Mouse (Mus musculus) forebrain, embryonic 12.5 days (tissue): ENCODE results near the gene Cacnb1. TPM values are rescaled to one million over a fixed set of nuclear protein-coding genes. Genes with fewer than 3 reads are reported as not detected.

Experiments used
- ATAC-seq: fragments of 200-750 bp; cut with Nextera tagmentation; 2 replicates; pipeline ENCODE4 v1.8.0; 2017; ENCODE audit warnings: moderate TSS enrichment; ENCODE audit not compliant: low FRiP score
- H3K27ac ChIP-seq: fragments of 300-500 bp; sonication (generic); 2 replicates; pipeline ENCODE4 v1.5.1; 2016; ENCODE audit warnings: mild to moderate bottlenecking
- H3K27me3 ChIP-seq: fragments of 300-500 bp; sonication (generic); 2 replicates; pipeline ENCODE4 v1.6.1; 2016; ENCODE audit warnings: mild to moderate bottlenecking
- H3K36me3 ChIP-seq: fragments of 300-500 bp; sonication (generic); replicated peaks from 2 replicates; pipeline ENCODE4 v1.6.1; 2016; ENCODE audit warnings: mild to moderate bottlenecking
- H3K4me1 ChIP-seq: fragments of 300-500 bp; sonication (generic); 2 replicates; pipeline ENCODE4 v1.6.1; 2016
- H3K4me2 ChIP-seq: fragments of 300-500 bp; sonication (generic); 2 replicates; pipeline ENCODE4 v1.6.1; 2016; ENCODE audit warnings: mild to moderate bottlenecking, moderate library complexity
- H3K4me3 ChIP-seq: fragments of 300-500 bp; sonication (generic); replicated peaks from 2 replicates; pipeline ENCODE4 v1.5.1; 2016; ENCODE audit warnings: mild to moderate bottlenecking
- H3K9ac ChIP-seq: fragments of 300-500 bp; sonication (generic); 2 replicates; pipeline ENCODE4 v1.6.1; 2016; ENCODE audit warnings: mild to moderate bottlenecking
- H3K9me3 ChIP-seq: fragments of 300-500 bp; sonication (generic); 2 replicates; pipeline ENCODE4 v1.6.1; 2016
- WGBS: fragments of 180-500 bp; shearing (Covaris S2); methylation state at CpG from one replicate; pipeline ENCODE4 v1.1.7; 2016; 5-methylcytosine and 5-hydroxymethylcytosine counted together
- polyA plus RNA-seq: library from polyadenylated mRNA; unstranded; fragments of >200 nt; fragmentation: Nextera tagmentation; extraction: Ambion mirVana; gene quantifications from 2 replicates; pipeline ENCODE4 v1.2.1, GENCODE M21; 2016

Gene Cacnb1
- polyA plus RNA-seq, 1 experiment from 2014 or later: 22.5 TPM

GRCm38 (mm10) chr11:97978392-97978791 lies 44.4 kb downstream of the Cacnb1 start:
- no peak overlapping the region for H3K9ac ChIP-seq
- 90% methylated on average over 13 of the region's 13 CpGs for WGBS
- ATAC-seq: no peak
- no peak overlapping the region for H3K4me3 ChIP-seq
- H3K27me3 ChIP-seq: 0 out of 2 replicates have a peak, but pooled peaks cover 3% of the 10 kb centered on the region
- H3K27ac ChIP-seq: no peak overlapping the region
- no peaks in the 10 kb centered on the region for H3K9me3 ChIP-seq
- H3K4me1 ChIP-seq: no peaks in the 10 kb centered on the region
- no peak overlapping the region for H3K4me2 ChIP-seq
- no peaks in the 10 kb centered on the region for H3K36me3 ChIP-seq

- H3K27me3 ChIP-seq: no peaks in the 10 kb centered on the region
- ATAC-seq: no peak
- no peaks in the 10 kb centered on the region for H3K36me3 ChIP-seq
- WGBS: 80% methylated on average over 5 of the region's 5 CpGs
- H3K4me3 ChIP-seq: no peak overlapping the region
- H3K9me3 ChIP-seq: no peaks in the 10 kb centered on the region
- H3K9ac ChIP-seq: no peak overlapping the region
- no peaks in the 10 kb centered on the region for H3K4me1 ChIP-seq
- no peak overlapping the region for H3K4me2 ChIP-seq
- H3K27ac ChIP-seq: no peak overlapping the region
Observed at GRCm38 (mm10) chr11:97977797-97978196, 45.0 kb downstream of the Cacnb1 start.

GRCm38 (mm10) chr11:97974746-97975145 lies 48.1 kb downstream of the Cacnb1 start:
- Histone ChIP-seq H3K27me3 (no peaks in the 10 kb centered on the region), H3K36me3 (no peaks in the 10 kb centered on the region), H3K4me1 (no peaks in the 10 kb centered on the region), H3K4me2 (no peak overlapping the region), H3K9ac (no peak overlapping the region), H3K4me3 (no peak overlapping the region), H3K27ac (no peak overlapping the region), H3K9me3 (no peaks in the 10 kb centered on the region)
- ATAC-seq: no peak
- 87% methylated on average over 5 of the region's 5 CpGs for WGBS

- H3K4me1 ChIP-seq: no peaks in the 10 kb centered on the region
- H3K27me3 ChIP-seq: peaks cover 4% of the 10 kb centered on the region; the same call in 1 of the 2 replicates
- H3K36me3 ChIP-seq: no peaks in the 10 kb centered on the region
- H3K9ac ChIP-seq: no peak overlapping the region
- no peaks in the 10 kb centered on the region for H3K9me3 ChIP-seq
- 91% methylated on average over 5 of the region's 5 CpGs for WGBS
- H3K4me3 ChIP-seq: no peak overlapping the region
- no peak overlapping the region for H3K27ac ChIP-seq
- no peak for ATAC-seq
- H3K4me2 ChIP-seq: no peak overlapping the region
Observed at GRCm38 (mm10) chr11:97974141-97974540, 48.7 kb downstream of the Cacnb1 start.

GRCm38 (mm10) chr11:97972434-97972833 lies 50.4 kb downstream of the Cacnb1 start:
- Histone ChIP-seq H3K27me3 (peaks cover 4% of the 10 kb centered on the region; the same call in 1 of the 2 replicates), H3K4me1 (no peaks in the 10 kb centered on the region), H3K9me3 (no peaks in the 10 kb centered on the region), H3K4me3 (no peak overlapping the region), H3K36me3 (no peaks in the 10 kb centered on the region), H3K4me2 (no peak overlapping the region), H3K9ac (no peak overlapping the region), H3K27ac (no peak overlapping the region)
- no peak for ATAC-seq
- 68% methylated on average over 2 of the region's 2 CpGs for WGBS

GRCm38 (mm10) chr11:97971232-97971631 lies 51.6 kb downstream of the Cacnb1 start:
- WGBS: 49% methylated on average over 7 of the region's 7 CpGs
- ATAC-seq: no peak
- Histone ChIP-seq H3K9me3 (no peaks in the 10 kb centered on the region), H3K27me3 (peaks cover 4% of the 10 kb centered on the region; the same call in 1 of the 2 replicates), H3K27ac (no peak overlapping the region), H3K4me1 (peaks cover 9% of the 10 kb centered on the region; the same call in 1 of the 2 replicates), H3K4me2 (no peak overlapping the region), H3K36me3 (no peaks in the 10 kb centered on the region), H3K9ac (no peak overlapping the region), H3K4me3 (no peak overlapping the region)

- no peak for ATAC-seq
- Histone ChIP-seq H3K27ac (no peak overlapping the region), H3K27me3 (peaks cover 4% of the 10 kb centered on the region; the same call in 1 of the 2 replicates), H3K9ac (no peak overlapping the region), H3K4me1 (peaks cover 9% of the 10 kb centered on the region; the same call in 1 of the 2 replicates), H3K36me3 (no peaks in the 10 kb centered on the region), H3K4me3 (no peak overlapping the region), H3K9me3 (no peaks in the 10 kb centered on the region), H3K4me2 (no peak overlapping the region)
- 92% methylated on average over 7 of the region's 7 CpGs for WGBS
Observed at GRCm38 (mm10) chr11:97970771-97971170, 52.1 kb downstream of the Cacnb1 start.

- no peak for ATAC-seq
Observed at GRCm38 (mm10) chr11:97968385-97968784, 54.4 kb downstream of the Cacnb1 start.

GRCm38 (mm10) chr11:97967114-97967513 lies 55.7 kb downstream of the Cacnb1 start:
- peaks cover 9% of the 10 kb centered on the region; the same call in 1 of the 2 replicates for H3K4me1 ChIP-seq
- peak overlapping the region; percentile 11; the same call in 1 of the 2 replicates for H3K27ac ChIP-seq
- no peak overlapping the region for H3K4me3 ChIP-seq
- ATAC-seq: no peak
- WGBS: 47% methylated on average over 2 of the region's 2 CpGs
- H3K27me3 ChIP-seq: peaks cover 4% of the 10 kb centered on the region; the same call in 1 of the 2 replicates
- H3K4me2 ChIP-seq: no peak overlapping the region
- H3K36me3 ChIP-seq: no peaks in the 10 kb centered on the region
- no peaks in the 10 kb centered on the region for H3K9me3 ChIP-seq
- H3K9ac ChIP-seq: no peak overlapping the region

More at GRCm38 (mm10) chr11:97968385-97968784, 54.4 kb downstream of the Cacnb1 start:
- Histone ChIP-seq H3K4me2 (no peak overlapping the region), H3K27ac (no peak overlapping the region), H3K9ac (no peak overlapping the region), H3K4me1 (peaks cover 9% of the 10 kb centered on the region; the same call in 1 of the 2 replicates), H3K36me3 (no peaks in the 10 kb centered on the region), H3K4me3 (no peak overlapping the region), H3K9me3 (no peaks in the 10 kb centered on the region), H3K27me3 (peaks cover 4% of the 10 kb centered on the region; the same call in 1 of the 2 replicates)
- WGBS: 83% methylated on average over 5 of the region's 5 CpGs

GRCm38 (mm10) chr11:97960907-97961306 lies 61.9 kb downstream of the Cacnb1 start:
- Histone ChIP-seq H3K27ac (no peak overlapping the region), H3K4me3 (no peak overlapping the region), H3K4me1 (peaks cover 10% of the 10 kb centered on the region), H3K27me3 (no peaks in the 10 kb centered on the region), H3K4me2 (no peak overlapping the region), H3K9ac (no peak overlapping the region), H3K9me3 (no peaks in the 10 kb centered on the region), H3K36me3 (no peaks in the 10 kb centered on the region)
- WGBS: 93% methylated on average over 1 of the region's 1 CpGs
- ATAC-seq: no peak

GRCm38 (mm10) chr11:97959300-97959680 lies 63.5 kb downstream of the Cacnb1 start:
- ATAC-seq: no peak
- Histone ChIP-seq H3K4me1 (peaks cover 18% of the 10 kb centered on the region), H3K36me3 (no peaks in the 10 kb centered on the region), H3K9ac (no peak overlapping the region), H3K27me3 (no peaks in the 10 kb centered on the region), H3K9me3 (no peaks in the 10 kb centered on the region), H3K4me3 (no peak overlapping the region), H3K4me2 (no peak overlapping the region), H3K27ac (no peak overlapping the region)
- WGBS: 51% methylated on average over 5 of the region's 5 CpGs

GRCm38 (mm10) chr11:97958641-97959299 lies 64.1 kb downstream of the Cacnb1 start:
- Histone ChIP-seq H3K9ac (no peak overlapping the region), H3K36me3 (no peaks in the 10 kb centered on the region), H3K4me1 (peaks cover 18% of the 10 kb centered on the region), H3K4me2 (no peak overlapping the region), H3K4me3 (no peak overlapping the region), H3K9me3 (no peaks in the 10 kb centered on the region), H3K27me3 (no peaks in the 10 kb centered on the region), H3K27ac (no peak overlapping the region)
- no peak for ATAC-seq
- WGBS: 83% methylated on average over 7 of the region's 7 CpGs
